Mouse (Mus musculus): ENCODE measurements around the gene Tcf12. TPM values are rescaled to one million over a fixed set of nuclear protein-coding genes. Genes with fewer than 3 reads are reported as not detected.

Tcf12 gene
- polyA plus RNA-seq, 1 experiment from 2014 or later = 43.6 TPM

GRCm38 (mm10) chr9:71895291-71895690, 216.4 kb downstream of the Tcf12 start:
- ATAC-seq (ENCODE audit: insufficient read depth, low FRiP score) = no peak
- H3K9me3 ChIP-seq (replicated peaks; ENCODE audit: control insufficient read depth, low read length) = no peaks in the 10 kb centered on the region
- no peaks in the 10 kb centered on the region for H3K36me3 ChIP-seq (ENCODE audit: control insufficient read depth, insufficient read depth, low read length)
- no peaks in the 10 kb centered on the region for H3K27me3 ChIP-seq (ENCODE audit: control insufficient read depth, insufficient read depth, low read length)
- no peak overlapping the region for H3K9ac ChIP-seq (ENCODE audit: low read length)
- H3K27ac ChIP-seq (ENCODE audit: low read length) = peak overlapping the region; percentile 66
- peak overlapping the region; percentile 40; the same call in 1 of the 2 replicates for H3K4me2 ChIP-seq (ENCODE audit: low read depth, low read length)
- H3K4me1 ChIP-seq (ENCODE audit: control insufficient read depth, insufficient read depth, low read length) = peaks cover 17% of the 10 kb centered on the region; the same call in 1 of the 2 replicates
- peak overlapping the region; percentile 37 for H3K4me3 ChIP-seq (replicated peaks; ENCODE audit: low read length)
- WGBS = 36% methylated on average over 7 of the region's 7 CpGs

- Histone ChIP-seq H3K4me1 (ENCODE audit: control insufficient read depth, insufficient read depth, low read length) (peaks cover 17% of the 10 kb centered on the region; the same call in 1 of the 2 replicates), H3K9ac (ENCODE audit: low read length) (peak overlapping the region; percentile 51; the same call in 1 of the 2 replicates), H3K4me2 (ENCODE audit: low read depth, low read length) (peak overlapping the region; percentile 45), H3K27ac (ENCODE audit: low read length) (peak overlapping the region; percentile 29; the same call in 1 of the 2 replicates), H3K9me3 (replicated peaks; ENCODE audit: control insufficient read depth, low read length) (no peaks in the 10 kb centered on the region), H3K27me3 (ENCODE audit: control insufficient read depth, insufficient read depth, low read length) (no peaks in the 10 kb centered on the region), H3K36me3 (ENCODE audit: control insufficient read depth, insufficient read depth, low read length) (no peaks in the 10 kb centered on the region), H3K4me3 (replicated peaks; ENCODE audit: low read length) (peak overlapping the region; percentile 37)
- WGBS = 54% methylated on average over 7 of the region's 7 CpGs
- no peak for ATAC-seq (ENCODE audit: insufficient read depth, low FRiP score)
Observed at GRCm38 (mm10) chr9:71894943-71895286, 216.8 kb downstream of the Tcf12 start.

GRCm38 (mm10) chr9:71894246-71894942, 217.3 kb downstream of the Tcf12 start:
- Histone ChIP-seq H3K4me2 (ENCODE audit: low read depth, low read length) (peak overlapping the region; percentile 45), H3K27ac (ENCODE audit: low read length) (peak overlapping the region; percentile 29; the same call in 1 of the 2 replicates), H3K4me3 (replicated peaks; ENCODE audit: low read length) (peak overlapping the region; percentile 37), H3K9ac (ENCODE audit: low read length) (peak overlapping the region; percentile 51), H3K27me3 (ENCODE audit: control insufficient read depth, insufficient read depth, low read length) (no peaks in the 10 kb centered on the region), H3K9me3 (replicated peaks; ENCODE audit: control insufficient read depth, low read length) (no peaks in the 10 kb centered on the region), H3K4me1 (ENCODE audit: control insufficient read depth, insufficient read depth, low read length) (peaks cover 17% of the 10 kb centered on the region; the same call in 1 of the 2 replicates), H3K36me3 (ENCODE audit: control insufficient read depth, insufficient read depth, low read length) (no peaks in the 10 kb centered on the region)
- ATAC-seq (ENCODE audit: insufficient read depth, low FRiP score) = no peak
- 50% methylated on average over 11 of the region's 11 CpGs for WGBS

GRCm38 (mm10) chr9:71888450-71888849, 223.2 kb downstream of the Tcf12 start:
- Histone ChIP-seq H3K27me3 (ENCODE audit: control insufficient read depth, insufficient read depth, low read length) (no peaks in the 10 kb centered on the region), H3K27ac (ENCODE audit: low read length) (no peak overlapping the region), H3K4me1 (ENCODE audit: control insufficient read depth, insufficient read depth, low read length) (no peaks in the 10 kb centered on the region; the same call in 1 of the 2 replicates), H3K4me2 (ENCODE audit: low read depth, low read length) (no peak overlapping the region), H3K36me3 (ENCODE audit: control insufficient read depth, insufficient read depth, low read length) (0 out of 2 replicates have a peak, but pooled peaks cover under 1% of the 10 kb centered on the region), H3K4me3 (replicated peaks; ENCODE audit: low read length) (no peak overlapping the region), H3K9me3 (replicated peaks; ENCODE audit: control insufficient read depth, low read length) (no peaks in the 10 kb centered on the region), H3K9ac (ENCODE audit: low read length) (no peak overlapping the region)
- 45% methylated on average over 5 of the region's 5 CpGs for WGBS
- no peak for ATAC-seq (ENCODE audit: insufficient read depth, low FRiP score)

GRCm38 (mm10) chr9:71880629-71881028, 231.0 kb downstream of the Tcf12 start:
- H3K9ac ChIP-seq (ENCODE audit: low read length) = no peak overlapping the region
- H3K36me3 ChIP-seq (ENCODE audit: control insufficient read depth, insufficient read depth, low read length) = peaks cover 18% of the 10 kb centered on the region
- H3K4me2 ChIP-seq (ENCODE audit: low read depth, low read length) = no peak overlapping the region
- 10% methylated on average over 1 of the region's 1 CpGs for WGBS
- no peak overlapping the region for H3K4me3 ChIP-seq (replicated peaks; ENCODE audit: low read length)
- peaks cover 18% of the 10 kb centered on the region for H3K4me1 ChIP-seq (ENCODE audit: control insufficient read depth, insufficient read depth, low read length)
- ATAC-seq (ENCODE audit: insufficient read depth, low FRiP score) = peak; percentile 78
- H3K9me3 ChIP-seq (replicated peaks; ENCODE audit: control insufficient read depth, low read length) = no peaks in the 10 kb centered on the region
- H3K27ac ChIP-seq (ENCODE audit: low read length) = peak overlapping the region; percentile 34; the same call in 1 of the 2 replicates
- H3K27me3 ChIP-seq (ENCODE audit: control insufficient read depth, insufficient read depth, low read length) = no peaks in the 10 kb centered on the region

- WGBS = 29% methylated on average over 5 of the region's 5 CpGs
- H3K36me3 ChIP-seq (ENCODE audit: control insufficient read depth, insufficient read depth, low read length) = peaks cover 18% of the 10 kb centered on the region
- peaks cover 18% of the 10 kb centered on the region for H3K4me1 ChIP-seq (ENCODE audit: control insufficient read depth, insufficient read depth, low read length)
- no peaks in the 10 kb centered on the region for H3K9me3 ChIP-seq (replicated peaks; ENCODE audit: control insufficient read depth, low read length)
- no peak overlapping the region for H3K4me2 ChIP-seq (ENCODE audit: low read depth, low read length)
- no peak overlapping the region for H3K4me3 ChIP-seq (replicated peaks; ENCODE audit: low read length)
- 0 out of 2 replicates have a peak, but pooled peaks have one; percentile 48 for ATAC-seq (ENCODE audit: insufficient read depth, low FRiP score)
- no peak overlapping the region for H3K9ac ChIP-seq (ENCODE audit: low read length)
- no peaks in the 10 kb centered on the region for H3K27me3 ChIP-seq (ENCODE audit: control insufficient read depth, insufficient read depth, low read length)
- H3K27ac ChIP-seq (ENCODE audit: low read length) = peak overlapping the region; percentile 42
Observed at GRCm38 (mm10) chr9:71879972-71880371, 231.7 kb downstream of the Tcf12 start.

GRCm38 (mm10) chr9:71879415-71879814, 232.3 kb downstream of the Tcf12 start:
- H3K27me3 ChIP-seq (ENCODE audit: control insufficient read depth, insufficient read depth, low read length) = no peaks in the 10 kb centered on the region
- H3K4me1 ChIP-seq (ENCODE audit: control insufficient read depth, insufficient read depth, low read length) = peaks cover 18% of the 10 kb centered on the region
- no peaks in the 10 kb centered on the region for H3K9me3 ChIP-seq (replicated peaks; ENCODE audit: control insufficient read depth, low read length)
- no peak overlapping the region for H3K4me3 ChIP-seq (replicated peaks; ENCODE audit: low read length)
- peak overlapping the region; percentile 79 for H3K27ac ChIP-seq (ENCODE audit: low read length)
- peaks cover 18% of the 10 kb centered on the region for H3K36me3 ChIP-seq (ENCODE audit: control insufficient read depth, insufficient read depth, low read length)
- ATAC-seq (ENCODE audit: insufficient read depth, low FRiP score) = no peak
- WGBS = 39% methylated on average over 2 of the region's 2 CpGs
- H3K9ac ChIP-seq (ENCODE audit: low read length) = no peak overlapping the region
- H3K4me2 ChIP-seq (ENCODE audit: low read depth, low read length) = no peak overlapping the region

- Histone ChIP-seq H3K27me3 (ENCODE audit: control insufficient read depth, insufficient read depth, low read length) (no peaks in the 10 kb centered on the region), H3K36me3 (ENCODE audit: control insufficient read depth, insufficient read depth, low read length) (peaks cover 15% of the 10 kb centered on the region), H3K4me1 (ENCODE audit: control insufficient read depth, insufficient read depth, low read length) (peaks cover 15% of the 10 kb centered on the region; the same call in 1 of the 2 replicates), H3K9me3 (replicated peaks; ENCODE audit: control insufficient read depth, low read length) (no peaks in the 10 kb centered on the region), H3K9ac (ENCODE audit: low read length) (no peak overlapping the region), H3K4me3 (replicated peaks; ENCODE audit: low read length) (no peak overlapping the region), H3K4me2 (ENCODE audit: low read depth, low read length) (no peak overlapping the region), H3K27ac (ENCODE audit: low read length) (no peak overlapping the region)
- ATAC-seq (ENCODE audit: insufficient read depth, low FRiP score) = no peak
- WGBS = 82% methylated on average over 3 of the region's 3 CpGs
Observed at GRCm38 (mm10) chr9:71877867-71878266, 233.8 kb downstream of the Tcf12 start.

- Histone ChIP-seq H3K4me2 (ENCODE audit: low read depth, low read length) (no peak overlapping the region), H3K9ac (ENCODE audit: low read length) (no peak overlapping the region), H3K4me1 (ENCODE audit: control insufficient read depth, insufficient read depth, low read length) (peaks cover 3% of the 10 kb centered on the region; the same call in 1 of the 2 replicates), H3K27ac (ENCODE audit: low read length) (no peak overlapping the region), H3K4me3 (replicated peaks; ENCODE audit: low read length) (no peak overlapping the region), H3K27me3 (ENCODE audit: control insufficient read depth, insufficient read depth, low read length) (no peaks in the 10 kb centered on the region), H3K9me3 (replicated peaks; ENCODE audit: control insufficient read depth, low read length) (no peaks in the 10 kb centered on the region), H3K36me3 (ENCODE audit: control insufficient read depth, insufficient read depth, low read length) (peaks cover 15% of the 10 kb centered on the region)
- ATAC-seq (ENCODE audit: insufficient read depth, low FRiP score) = no peak
- 50% methylated on average over 2 of the region's 2 CpGs for WGBS
Observed at GRCm38 (mm10) chr9:71874761-71875160, 236.9 kb downstream of the Tcf12 start.

All from stomach, embryonic 16.5 days (tissue).